Mouse (Mus musculus) NIH3T3 (cell line): ENCODE data around the gene Dscam.

Source experiments
- DNase-seq: peaks from one replicate; pipeline ENCODE4 v3.0.0-alpha.2; 2012; ENCODE audit warnings: low read depth

The Dscam gene

GRCm38 (mm10) chr16:96934795-96935194 lies 235.8 kb downstream of the Dscam start:
- no peak for DNase-seq

DNA sequence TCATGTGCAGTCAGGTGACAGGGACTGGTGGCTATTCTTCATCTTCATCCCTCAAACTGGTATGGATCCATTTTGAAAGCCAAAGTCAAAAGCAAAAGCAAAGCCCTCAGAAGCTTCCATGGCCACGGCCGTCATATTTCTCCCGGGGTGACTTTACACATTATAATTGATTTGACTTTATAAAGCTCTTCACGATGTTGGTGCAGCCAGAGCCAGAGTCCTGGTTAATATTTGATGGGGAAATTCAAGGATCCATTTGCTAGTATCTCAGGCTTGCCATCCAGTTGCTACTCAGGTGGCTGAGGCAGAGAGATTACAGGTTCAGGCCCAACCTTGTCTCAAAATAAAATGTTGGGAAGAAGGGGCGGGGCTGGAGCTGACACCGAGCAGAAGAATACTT lies 238.3 kb downstream of the Dscam start:
- no peak for DNase-seq

DNA sequence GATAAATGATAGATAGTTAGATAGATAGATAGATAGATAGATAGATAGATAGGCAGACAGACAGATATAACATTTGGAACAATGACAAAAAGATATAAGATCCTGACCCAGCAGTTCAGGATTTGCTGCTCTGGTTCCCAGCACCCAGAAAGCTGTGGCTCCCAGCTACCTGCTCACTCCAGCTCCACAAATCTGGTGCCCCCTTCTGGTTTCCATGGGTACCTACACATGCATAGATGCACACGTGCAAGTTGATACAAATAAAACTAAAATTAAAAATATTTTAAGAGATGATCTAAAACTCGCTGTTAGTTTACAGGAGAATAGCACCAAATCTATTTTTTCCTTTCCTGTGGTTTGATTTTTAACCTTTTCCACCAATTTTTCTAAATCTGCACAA lies 238.8 kb downstream of the Dscam start:
- no peak for DNase-seq

GRCm38 (mm10) chr16:96928011-96928410 lies 242.5 kb downstream of the Dscam start:
- DNase-seq, result no peak

DNA sequence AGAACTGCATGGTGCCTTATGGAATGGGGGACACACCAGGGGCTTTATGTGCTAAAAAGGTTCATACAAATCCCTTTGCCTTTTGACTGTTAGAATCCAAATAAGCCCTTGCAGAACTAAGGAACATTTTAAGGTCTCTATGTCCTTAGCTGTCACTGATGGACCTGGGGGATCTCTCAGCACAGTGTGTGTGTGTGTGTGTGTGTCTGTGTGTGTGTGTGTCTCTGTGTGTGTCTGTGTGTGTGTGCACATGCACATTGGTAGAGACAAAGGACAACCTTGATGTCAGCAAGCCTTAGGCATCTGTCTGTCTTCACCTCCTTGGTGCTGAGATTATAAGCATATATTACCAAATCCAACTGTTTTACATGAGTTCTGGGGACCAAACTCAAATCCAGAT lies 243.1 kb downstream of the Dscam start:
- DNase-seq, result no peak

DNA sequence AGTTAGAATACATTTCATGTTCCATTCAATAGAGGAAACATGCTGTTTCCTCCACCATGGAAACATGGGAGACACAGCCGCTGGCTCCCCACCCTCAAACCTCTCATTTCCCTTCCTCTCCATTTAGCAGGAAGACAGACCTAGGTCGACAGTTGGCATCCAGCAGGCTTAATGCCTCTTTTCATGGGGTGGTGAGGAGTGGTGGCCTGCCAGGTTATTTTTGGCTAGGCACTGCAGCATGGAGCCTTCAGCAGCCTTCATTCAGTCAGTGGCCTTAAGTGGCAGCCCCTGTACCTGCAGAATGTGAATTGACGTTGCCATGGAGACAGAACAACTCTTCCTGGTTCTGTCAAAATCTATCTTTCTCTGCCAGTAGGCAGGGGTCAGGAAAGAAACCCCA lies 243.6 kb downstream of the Dscam start:
- DNase-seq, result no peak

DNA sequence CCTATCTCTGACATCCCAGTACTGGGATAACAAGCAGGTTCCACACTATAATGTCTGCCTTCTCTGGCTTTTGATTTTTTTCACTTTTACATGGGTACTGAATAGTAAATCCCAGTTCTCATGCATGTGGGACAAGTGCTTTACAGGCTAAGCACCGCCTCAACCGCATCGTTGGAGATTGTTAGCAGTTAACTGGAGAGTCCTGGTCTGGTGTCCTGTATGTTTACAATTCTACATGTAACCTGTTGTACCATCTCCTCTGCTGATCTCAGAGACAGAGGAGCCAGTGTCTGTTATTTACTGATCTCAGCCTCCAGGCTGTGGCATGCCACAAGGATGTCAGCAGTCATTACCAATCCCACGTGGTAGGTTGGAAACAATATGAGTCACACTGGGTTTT lies 246.6 kb downstream of the Dscam start:
- DNase-seq, result no peak

DNA sequence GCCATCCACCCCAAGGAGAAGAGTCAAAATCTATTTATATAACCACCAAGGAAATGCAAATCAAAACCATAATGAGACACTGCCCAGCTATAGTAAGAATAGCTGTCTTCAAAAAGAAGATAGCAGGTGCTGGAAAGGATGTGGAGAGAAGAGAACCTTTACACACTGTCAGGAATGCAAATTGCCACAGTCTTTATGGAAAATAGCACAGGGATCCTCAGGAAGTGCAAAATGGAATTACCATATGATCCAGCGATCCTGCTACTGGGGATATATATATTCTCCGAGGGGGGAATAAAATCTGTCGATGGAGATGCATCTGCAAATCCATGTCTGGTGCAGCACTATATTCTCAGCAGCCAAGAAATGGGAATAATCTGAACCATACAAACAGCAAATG lies 256.1 kb downstream of the Dscam start:
- DNase-seq, result no peak

DNA sequence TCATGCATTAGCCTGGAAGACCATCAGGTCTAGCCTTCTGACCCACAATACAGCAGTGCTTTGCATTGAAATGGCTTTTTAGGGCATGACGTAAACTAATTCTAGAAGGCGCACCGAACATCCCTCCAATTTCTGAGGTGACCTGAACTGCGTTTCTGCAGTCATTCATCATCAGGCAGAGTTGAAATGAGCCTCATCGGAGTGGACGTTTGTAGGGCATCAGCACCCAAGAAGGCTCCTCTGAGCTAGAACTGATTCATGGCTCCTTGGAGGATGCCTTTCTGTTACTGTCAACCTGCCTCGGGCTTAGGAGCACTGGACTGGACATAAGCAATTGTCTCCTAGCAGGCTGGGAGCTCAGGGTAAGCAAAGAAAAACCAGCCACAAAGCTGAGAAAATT lies 257.7 kb downstream of the Dscam start:
- no peak for DNase-seq

DNA sequence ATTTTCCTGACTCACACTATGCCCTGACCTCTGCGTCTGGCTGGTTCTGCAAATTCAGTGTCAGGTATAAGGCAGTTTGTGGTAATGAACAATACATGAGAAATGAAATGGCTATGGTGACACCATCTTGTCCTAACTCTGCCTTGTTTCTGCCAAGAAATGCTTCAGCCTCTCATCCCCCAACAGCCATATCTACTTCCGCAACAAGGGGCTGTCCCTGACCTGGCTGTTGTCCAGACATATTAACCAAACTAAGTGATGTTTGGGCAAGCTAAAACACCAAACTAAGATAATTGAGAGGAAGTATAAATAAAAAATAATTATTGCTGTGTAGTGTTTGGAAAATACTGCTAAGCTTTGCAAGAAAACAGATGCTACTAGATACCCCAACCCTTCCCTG lies 258.4 kb downstream of the Dscam start:
- no peak for DNase-seq

DNA sequence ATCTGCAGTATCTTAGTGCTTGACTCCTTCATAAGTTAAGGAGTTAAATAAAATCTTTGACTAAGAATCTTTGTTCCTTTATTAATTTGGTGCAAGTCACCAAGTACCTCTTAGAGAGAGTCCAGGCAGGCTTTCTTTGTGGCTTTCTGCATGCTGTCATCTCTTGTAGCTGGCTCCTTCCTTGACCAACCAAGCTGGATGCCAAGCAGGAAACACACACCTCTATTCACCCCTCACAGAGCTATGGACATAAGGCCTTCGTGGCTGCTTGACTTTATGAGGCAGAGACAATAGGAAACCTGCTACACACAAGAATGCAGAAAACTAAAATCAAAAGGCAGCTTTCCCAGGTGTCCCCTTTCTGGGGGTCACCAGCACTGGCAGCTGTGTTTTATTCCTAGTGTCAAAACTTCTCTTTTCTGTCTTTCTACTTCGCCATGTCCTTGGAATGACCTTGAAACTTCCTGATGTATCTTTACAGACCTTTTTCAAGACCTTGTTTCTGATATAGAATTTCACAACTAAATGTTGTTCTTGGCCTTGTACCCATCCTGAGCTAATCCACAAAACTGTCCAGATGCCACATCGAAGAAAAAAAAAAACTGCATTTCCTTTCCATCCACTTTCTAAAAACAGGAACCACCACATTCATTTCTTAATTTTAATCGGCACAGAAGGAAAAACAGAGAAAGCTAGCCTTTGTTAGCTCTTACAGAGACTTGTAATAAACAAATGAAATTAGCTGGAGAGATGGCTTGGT lies 260.0 kb downstream of the Dscam start:
- peak; percentile 24 for DNase-seq

- no peak for DNase-seq
Observed at GRCm38 (mm10) chr16:96907818-96908217, 262.7 kb downstream of the Dscam start.

DNA sequence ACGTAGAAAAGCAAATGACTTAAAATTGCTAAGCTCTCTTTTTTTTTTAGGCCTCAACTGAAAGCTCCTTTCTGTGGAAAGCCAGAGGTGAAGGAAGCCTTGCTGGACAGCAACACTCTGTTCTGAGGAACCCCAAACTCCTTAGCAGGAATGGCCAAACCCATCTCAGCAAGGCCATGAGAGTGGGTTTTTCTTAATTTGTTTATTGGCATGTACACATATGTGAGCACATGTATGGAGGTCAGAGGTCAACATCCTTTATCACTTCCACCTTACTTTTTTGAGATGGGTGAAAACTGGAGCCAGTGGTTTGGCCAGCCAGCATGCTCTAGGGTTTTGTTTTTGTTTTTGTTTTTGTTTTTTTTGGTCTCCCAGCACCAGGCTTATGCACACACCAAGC lies 263.5 kb downstream of the Dscam start:
- no peak for DNase-seq

DNA sequence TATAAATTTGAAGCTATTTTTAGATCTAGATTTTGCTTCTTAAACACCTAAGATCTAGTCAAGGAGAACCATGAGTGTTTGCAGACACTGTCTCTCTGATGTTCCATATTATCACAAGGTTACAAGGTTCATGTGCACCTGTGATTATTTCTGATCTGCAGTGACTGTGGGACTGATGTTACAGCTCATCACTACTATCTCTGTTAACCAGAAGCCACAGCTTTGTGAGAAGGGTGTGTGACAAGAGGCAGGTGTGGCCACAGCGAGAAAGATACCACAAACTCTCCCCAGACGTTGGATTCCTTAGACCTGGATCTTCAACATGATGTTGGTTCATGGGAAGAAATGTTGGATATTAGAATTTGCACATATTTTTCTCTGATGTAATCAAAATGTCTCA lies 263.9 kb downstream of the Dscam start:
- no peak for DNase-seq

DNA sequence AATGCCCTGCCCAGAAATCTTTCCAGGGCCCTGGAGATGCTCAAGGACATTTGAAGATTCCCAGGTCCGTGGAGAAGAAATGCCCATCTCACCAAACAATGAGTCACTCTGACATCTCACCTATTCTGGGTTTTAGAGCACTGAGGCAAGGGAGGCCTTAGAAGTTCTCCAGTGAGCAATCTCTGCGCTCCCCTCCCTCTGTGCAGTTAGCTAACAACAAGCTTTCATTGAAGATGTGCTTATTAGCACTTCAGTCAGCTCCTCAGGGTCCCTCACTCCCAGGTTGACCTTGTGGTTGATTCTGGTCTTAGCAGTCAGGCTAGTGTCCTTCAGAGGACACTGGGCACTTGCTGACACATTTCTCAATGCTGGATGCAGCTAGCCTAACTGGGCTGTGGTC lies 265.8 kb downstream of the Dscam start:
- no peak for DNase-seq

GRCm38 (mm10) chr16:96904359-96904758 lies 266.2 kb downstream of the Dscam start:
- no peak for DNase-seq

GRCm38 (mm10) chr16:96902596-96902995 lies 268.0 kb downstream of the Dscam start:
- peak; percentile 10 for DNase-seq

DNA sequence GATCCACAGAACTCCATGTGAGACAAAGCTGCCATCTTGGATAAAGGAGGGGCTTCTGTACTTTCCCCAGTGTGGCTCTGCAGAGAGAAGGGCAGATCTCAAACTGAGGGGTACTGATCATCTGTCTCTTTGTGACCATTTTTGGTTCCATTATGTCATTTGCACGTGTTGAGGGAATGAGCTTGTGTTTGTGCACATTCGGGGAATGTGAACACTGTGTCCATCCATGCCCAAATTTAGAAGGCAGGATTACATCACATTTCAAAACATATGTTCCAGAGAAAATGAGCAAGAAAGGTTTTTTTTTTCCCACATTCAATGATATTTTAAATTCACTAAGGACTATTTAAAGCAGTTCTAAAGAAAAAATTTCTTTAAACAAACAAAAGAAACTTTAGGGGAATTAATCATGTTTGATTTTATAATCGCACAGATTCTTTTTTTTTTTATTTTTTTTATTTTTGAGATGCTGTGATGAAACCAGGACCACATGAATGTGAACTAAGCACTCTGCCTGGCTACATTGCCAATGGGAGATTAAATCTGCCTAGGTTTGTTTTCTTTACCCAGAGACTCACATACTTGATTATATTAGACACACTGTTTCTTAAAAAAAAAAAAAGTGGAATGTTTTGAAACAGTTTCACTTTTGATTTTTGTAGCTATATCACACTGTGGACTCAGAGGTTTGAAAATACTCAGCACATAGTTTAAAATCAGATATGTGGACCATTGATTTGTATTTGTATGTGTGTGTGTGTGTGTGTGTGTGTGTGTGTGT lies 269.1 kb downstream of the Dscam start:
- DNase-seq, result peak; percentile 67

DNA sequence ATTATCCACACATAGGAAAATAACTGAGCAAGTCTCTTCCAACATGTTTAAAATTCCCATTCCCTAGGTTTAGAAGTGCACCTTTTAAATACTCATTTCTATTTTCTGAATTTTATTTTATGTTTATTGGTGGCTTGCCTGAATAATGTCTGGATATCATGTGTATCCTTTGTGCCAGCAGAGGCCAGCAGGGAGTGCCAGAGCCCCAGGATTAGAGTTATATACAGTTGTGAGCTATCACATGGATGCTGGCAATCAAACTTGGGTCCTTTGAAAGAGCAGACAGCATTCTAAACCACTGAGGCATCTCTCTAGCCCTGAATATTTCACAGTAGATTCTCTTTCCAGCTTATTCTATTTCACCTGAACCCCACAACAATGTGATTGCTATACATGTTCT lies 271.2 kb downstream of the Dscam start:
- no peak for DNase-seq

DNA sequence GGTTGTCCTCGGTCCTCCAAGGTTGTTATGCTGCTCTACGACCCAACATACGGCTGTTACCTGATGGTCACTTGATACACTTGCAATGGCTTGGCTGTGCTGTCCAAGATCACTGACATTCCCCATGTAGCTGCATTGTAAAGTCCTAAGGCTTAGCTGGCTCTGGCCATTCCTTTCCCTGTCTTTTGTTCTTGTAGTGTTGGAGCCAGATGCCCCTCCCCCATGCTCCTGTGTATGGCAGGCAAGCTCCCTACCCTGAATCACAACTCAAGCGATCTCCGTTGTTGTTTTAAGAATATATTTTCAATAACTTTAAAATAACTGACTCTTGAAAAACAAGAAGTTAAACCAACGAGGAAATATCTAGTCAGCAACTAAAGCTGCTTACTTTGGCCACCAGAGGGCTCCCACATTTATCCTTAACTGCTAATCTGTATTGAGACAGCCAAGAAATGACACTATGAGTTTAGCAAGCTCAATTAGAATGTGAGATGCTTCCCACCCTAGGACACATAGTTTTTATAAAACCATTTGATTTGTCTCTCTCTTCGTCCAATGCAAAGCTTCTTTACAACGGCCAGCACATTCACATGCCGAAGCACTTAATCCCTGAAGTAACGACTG lies 273.9 kb downstream of the Dscam start:
- DNase-seq, result peak; percentile 62

- no peak for DNase-seq
Observed at GRCm38 (mm10) chr16:96888036-96888435, 282.5 kb downstream of the Dscam start.

DNA sequence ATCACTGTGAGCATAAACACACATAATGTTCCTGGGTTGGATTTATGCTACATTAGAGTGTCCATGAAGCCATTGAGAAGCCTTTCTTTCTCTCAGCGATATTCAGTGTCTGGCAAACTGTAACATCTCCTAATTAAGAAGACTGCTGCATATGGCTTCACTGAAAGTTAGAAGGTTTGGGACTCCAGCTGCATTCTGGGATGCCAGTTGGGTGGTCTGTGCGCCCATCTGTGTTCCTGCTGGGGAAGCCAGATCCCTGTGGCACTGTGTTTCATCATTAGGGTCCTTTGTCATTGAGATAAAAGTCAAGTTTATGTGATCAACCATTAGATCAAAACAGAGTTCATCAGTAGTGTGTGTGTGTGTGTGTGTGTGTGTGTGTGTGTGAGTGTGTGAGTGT lies 284.7 kb downstream of the Dscam start:
- no peak for DNase-seq

DNA sequence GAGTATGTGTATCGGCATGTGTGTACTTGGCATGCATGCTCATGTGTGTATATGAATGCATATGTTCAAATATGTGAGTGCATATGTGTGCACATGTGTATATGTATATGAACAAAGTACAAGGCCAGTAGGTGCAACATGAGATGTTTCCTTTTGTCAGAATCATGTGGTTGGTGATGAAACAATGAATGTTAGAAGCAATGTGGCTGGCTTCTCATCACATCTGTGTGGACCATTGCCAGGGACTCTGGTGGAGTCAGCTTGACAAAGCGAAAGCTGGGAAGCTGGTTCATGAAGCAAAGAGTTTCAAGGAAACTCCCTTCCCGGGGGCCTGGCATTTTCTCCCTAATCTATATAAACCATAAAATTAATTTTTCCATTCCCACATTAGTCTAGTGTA lies 286.0 kb downstream of the Dscam start:
- DNase-seq, result peak; percentile 21
